In genomic region chr8:47988111-47988510, GRCm38 (mm10) we compare ENCODE assay signal across 10 mouse cellular contexts. TPM values are rescaled to one million over a fixed set of nuclear protein-coding genes. Genes with fewer than 3 reads are reported as not detected.
DNase-seq lines count a peak whose midpoint lies in the region; ATAC-seq and TF ChIP-seq lines count a peak whose summit lies in the region.
"Had no signal": no experiment of that assay in that cellular context is flagged by ENCODE, and none has a peak within 500 bp of the region (broad histone marks: within the 10 kb centered on the region; RNA-seq: fewer than 3 reads in every experiment).

No protein-coding gene starts in this region.

- no peak overlapping the region for H3K27ac ChIP-seq in heart, postnatal 0 days (ENCODE audit: low read depth)
- H3K27ac ChIP-seq in neural tube, embryonic 13.5 days (replicated peaks): no peak overlapping the region

- H3K9me3 ChIP-seq in heart, postnatal 0 days (replicated peaks; ENCODE audit: control insufficient read depth, low read length): no peaks in the 10 kb centered on the region
- no peaks in the 10 kb centered on the region for H3K9me3 ChIP-seq in neural tube, embryonic 13.5 days

- no peak for TF ChIP-seq CTCF in heart, postnatal 0 days (IDR thresholded peaks at IDR 0.05; ENCODE audit: low read depth)

- H3K4me2 ChIP-seq in heart, postnatal 0 days (ENCODE audit: low read depth, low read length): peak overlapping the region; percentile 91; the same call in 1 of the 2 replicates
- H3K4me2 ChIP-seq in neural tube, embryonic 13.5 days: peak overlapping the region; percentile 17; the same call in 1 of the 2 replicates

- peaks cover 43% of the 10 kb centered on the region for H3K4me1 ChIP-seq in heart, postnatal 0 days (ENCODE audit: control insufficient read depth, insufficient read depth)
- peaks cover 54% of the 10 kb centered on the region for H3K4me1 ChIP-seq in neural tube, embryonic 13.5 days (replicated peaks)

- TF ChIP-seq EP300 in heart, postnatal 0 days (IDR thresholded peaks at IDR 0.05; ENCODE audit: low read depth): no peak

- no peaks in the 10 kb centered on the region for H3K27me3 ChIP-seq in heart, postnatal 0 days (ENCODE audit: control insufficient read depth, insufficient read depth, low read length)
- H3K27me3 ChIP-seq in neural tube, embryonic 13.5 days: no peaks in the 10 kb centered on the region; the same call in 1 of the 2 replicates

- WGBS in heart, postnatal 0 days: 74% methylated on average over 15 of the region's 15 CpGs
- WGBS in neural tube, embryonic 13.5 days: 62% methylated on average over 15 of the region's 15 CpGs
- WGBS in large intestine, adult 2 months: 22% methylated on average over 15 of the region's 15 CpGs

- H3K4me3 ChIP-seq in heart, postnatal 0 days (ENCODE audit: low read depth, low read length): 0 out of 2 replicates have a peak overlapping the region, but pooled peaks have one; percentile 95
- H3K4me3 ChIP-seq in neural tube, embryonic 13.5 days: no peak overlapping the region

- ATAC-seq in heart, postnatal 0 days (ENCODE audit: insufficient read depth, low read depth): no peak
- no peak for ATAC-seq in neural tube, embryonic 13.5 days (ENCODE audit: low read depth)

- DNase-seq in heart, postnatal 0 days (ENCODE audit: low spot score): no peak
- no peak for DNase-seq in heart, adult 9 months (ENCODE audit: low spot score in 2 of 2)
- DNase-seq in neural tube, embryonic 10.5 days (ENCODE audit: extremely low spot score, low spot score): no peak
- DNase-seq in large intestine, adult 2 months (ENCODE audit: low read depth, low spot score): peak; percentile 59
- no peak for DNase-seq in frontal cortex, adult 2 months (ENCODE audit: extremely low spot score in 1 of 2, low spot score in 1 of 2)
- DNase-seq in adrenal gland, postnatal 36 days: no peak
- DNase-seq in ovary, postnatal 10 days (ENCODE audit: low spot score): no peak
- DNase-seq: cerebellum, adult 2 months; right cerebral cortex, postnatal 14 days had no signal

- H3K9ac ChIP-seq in heart, postnatal 0 days (replicated peaks; ENCODE audit: low read depth, low read length): 0 out of 2 replicates have a peak overlapping the region, but pooled peaks have one; percentile 7
- H3K9ac ChIP-seq in neural tube, embryonic 13.5 days: no peak overlapping the region

- H3K36me3 ChIP-seq in heart, postnatal 0 days (replicated peaks; ENCODE audit: control insufficient read depth, insufficient read depth, low read length): no peaks in the 10 kb centered on the region
- no peaks in the 10 kb centered on the region for H3K36me3 ChIP-seq in neural tube, embryonic 13.5 days

RNA-seq across cellular contexts. Expression of gene Wwc2, which starts 2.6 kb away (rescaled TPM):
- 18.5 and 21.1 TPM in 2 replicates for total RNA-seq in heart, postnatal 0 days (2014; rRNA removed; ENCODE audit: low replicate concordance)
- 8.0 and 8.2 TPM in 2 replicates for polyA plus RNA-seq in heart, postnatal 0 days (2015; fragmentation: Nextera tagmentation; extraction: Ambion mirVana)
- polyA plus RNA-seq in neural tube, embryonic 13.5 days (2015; fragmentation: Nextera tagmentation; extraction: Ambion mirVana): 6.7 and 6.8 TPM in 2 replicates
- polyA plus RNA-seq in large intestine, adult 2 months (2012; rRNA removed): 1.4 and 1.5 TPM in 2 replicates
- 9.1 and 9.5 TPM in 2 replicates for polyA plus RNA-seq in frontal cortex, adult 2 months (2012; rRNA removed)
- total RNA-seq in adrenal gland, postnatal 36 days (2021): 10 to 100 TPM; 25.1 to 26.0 TPM
